Mouse (Mus musculus): ENCODE results near the gene Zbtb45. TPM values are rescaled to one million over a fixed set of nuclear protein-coding genes. Genes with fewer than 3 reads are reported as not detected.

The Zbtb45 gene
- polyA plus RNA-seq, 2 experiments from 2014 or later, result 4.6 to 7.0 TPM

GRCm38 (mm10) chr7:13033451-13034147 lies 23.8 kb upstream of the Zbtb45 start:
- no peak for ATAC-seq

- ATAC-seq, result no peak
Observed at GRCm38 (mm10) chr7:13032541-13032940, 22.7 kb upstream of the Zbtb45 start.

- no peak for ATAC-seq
Observed at GRCm38 (mm10) chr7:13031983-13032382, 22.1 kb upstream of the Zbtb45 start.

GRCm38 (mm10) chr7:13031069-13031468 lies 21.2 kb upstream of the Zbtb45 start:
- ATAC-seq, result no peak

GRCm38 (mm10) chr7:13028986-13029385 lies 19.2 kb upstream of the Zbtb45 start:
- ATAC-seq, result no peak

- no peak for ATAC-seq
Observed at GRCm38 (mm10) chr7:13025511-13026112, 15.8 kb upstream of the Zbtb45 start.

GRCm38 (mm10) chr7:13024805-13025204 lies 15.0 kb upstream of the Zbtb45 start:
- ATAC-seq, result peak; percentile 15

- ATAC-seq, result peak; percentile 75
Observed at GRCm38 (mm10) chr7:13023928-13024731, 14.3 kb upstream of the Zbtb45 start.

- ATAC-seq, result peak; percentile 12
Observed at GRCm38 (mm10) chr7:13022773-13023535, 13.1 kb upstream of the Zbtb45 start.

- ATAC-seq, result no peak
Observed at GRCm38 (mm10) chr7:13015217-13015616, 5.4 kb upstream of the Zbtb45 start.

- no peak for ATAC-seq
Observed at GRCm38 (mm10) chr7:13014275-13014839, 4.5 kb upstream of the Zbtb45 start.

- ATAC-seq, result no peak
Observed at GRCm38 (mm10) chr7:13013671-13014070, 3.8 kb upstream of the Zbtb45 start.

- peak; percentile 84 for ATAC-seq
Observed at GRCm38 (mm10) chr7:13009143-13010004, 460 bp downstream of the Zbtb45 start.

GRCm38 (mm10) chr7:13007341-13008092 lies 2.3 kb downstream of the Zbtb45 start:
- no peak for ATAC-seq

- no peak for ATAC-seq
Observed at GRCm38 (mm10) chr7:13006531-13006930, 3.3 kb downstream of the Zbtb45 start.

GRCm38 (mm10) chr7:13006011-13006410 lies 3.8 kb downstream of the Zbtb45 start:
- ATAC-seq, result no peak

- no peak for ATAC-seq
Observed at GRCm38 (mm10) chr7:13003380-13003779, 6.5 kb downstream of the Zbtb45 start.

- no peak for ATAC-seq
Observed at GRCm38 (mm10) chr7:13001584-13001983, 8.2 kb downstream of the Zbtb45 start.

GRCm38 (mm10) chr7:12998851-12999250 lies 11.0 kb downstream of the Zbtb45 start, which contains the start of gene Trim28:
Trim28 (plus strand) TSS chr7:12999114.
- no peak for ATAC-seq

- ATAC-seq, result no peak
Observed at GRCm38 (mm10) chr7:12998053-12998452, 11.8 kb downstream of the Zbtb45 start, which contains the start of gene Slc27a5. Slc27a5 (minus strand) TSS chr7:12998192.
